Mouse (Mus musculus): ENCODE data around the gene Foxk2. TPM values are rescaled to one million over a fixed set of nuclear protein-coding genes. Genes with fewer than 3 reads are reported as not detected.
"Not testable (repeated sequence)": the region's sequence is repeated elsewhere in the genome, so short reads cannot be mapped to it uniquely, and the experiment has no call there.

The Foxk2 gene
- polyA plus RNA-seq, 2 experiments = 3.1 to 9.9 TPM

- no peaks in the 10 kb centered on the region for H3K27me3 ChIP-seq (ENCODE audit: control insufficient read depth, insufficient read depth, low read length)
- H3K4me3 ChIP-seq (ENCODE audit: insufficient read depth in 1 of 2, low read depth in 2 of 2, low read length in 2 of 2) = no peak overlapping the region
- ATAC-seq (ENCODE audit: insufficient read depth) (no peak), DNase-seq (ENCODE audit: low read depth in 3 of 3, low spot score in 3 of 3) (no peak)
- TF ChIP-seq EP300 (IDR thresholded peaks at IDR 0.05; ENCODE audit: low read depth) (no peak), CTCF (IDR thresholded peaks at IDR 0.05; ENCODE audit: low read depth) (no peak)
- H3K4me2 ChIP-seq (ENCODE audit: low read depth) = no peak overlapping the region
- 84% methylated on average over 9 of the region's 9 CpGs for WGBS (ENCODE audit: insufficient replicate concordance)
- peaks cover 33% of the 10 kb centered on the region for H3K36me3 ChIP-seq (replicated peaks; ENCODE audit: control insufficient read depth, insufficient read depth, low read depth)
- H3K4me1 ChIP-seq (replicated peaks; ENCODE audit: control insufficient read depth in 2 of 2, insufficient read depth in 2 of 2, low read length in 1 of 2) = no peaks in the 10 kb centered on the region
- H3K9me3 ChIP-seq (ENCODE audit: control insufficient read depth, low read length) = no peaks in the 10 kb centered on the region
- H3K9ac ChIP-seq (replicated peaks) = no peak overlapping the region
- no peak overlapping the region for H3K27ac ChIP-seq
These were observed 68.4 kb downstream of the Foxk2 start for GRCm38 (mm10) chr11:121328206-121328605.

GRCm38 (mm10) chr11:121328619-121329018 is 68.8 kb downstream of the Foxk2 start:
- H3K36me3 ChIP-seq (replicated peaks; ENCODE audit: control insufficient read depth, insufficient read depth, low read depth) = peaks cover 34% of the 10 kb centered on the region
- H3K4me3 ChIP-seq (ENCODE audit: insufficient read depth in 1 of 2, low read depth in 2 of 2, low read length in 2 of 2) = no peak overlapping the region
- no peaks in the 10 kb centered on the region for H3K9me3 ChIP-seq (ENCODE audit: control insufficient read depth, low read length)
- no peak overlapping the region for H3K27ac ChIP-seq
- no peak overlapping the region for H3K9ac ChIP-seq (replicated peaks)
- no peaks in the 10 kb centered on the region for H3K4me1 ChIP-seq (replicated peaks; ENCODE audit: control insufficient read depth in 2 of 2, insufficient read depth in 2 of 2, low read length in 1 of 2)
- H3K4me2 ChIP-seq (ENCODE audit: low read depth) = no peak overlapping the region
- DNase-seq (ENCODE audit: low read depth in 3 of 3, low spot score in 3 of 3) (no peak), ATAC-seq (ENCODE audit: insufficient read depth) (no peak)
- TF ChIP-seq CTCF (IDR thresholded peaks at IDR 0.05; ENCODE audit: low read depth) = no peak
- TF ChIP-seq EP300 (IDR thresholded peaks at IDR 0.05; ENCODE audit: low read depth) = no peak
- H3K27me3 ChIP-seq (ENCODE audit: control insufficient read depth, insufficient read depth, low read length) = no peaks in the 10 kb centered on the region

- H3K4me2 ChIP-seq (ENCODE audit: low read depth) = no peak overlapping the region
- no peaks in the 10 kb centered on the region for H3K4me1 ChIP-seq (replicated peaks; ENCODE audit: control insufficient read depth in 2 of 2, insufficient read depth in 2 of 2, low read length in 1 of 2)
- H3K9me3 ChIP-seq (ENCODE audit: control insufficient read depth, low read length) = no peaks in the 10 kb centered on the region
- ATAC-seq (ENCODE audit: insufficient read depth) (no peak), DNase-seq (ENCODE audit: low read depth in 3 of 3, low spot score in 3 of 3) (no peak)
- H3K36me3 ChIP-seq (replicated peaks; ENCODE audit: control insufficient read depth, insufficient read depth, low read depth) = peaks cover 61% of the 10 kb centered on the region
- no peaks in the 10 kb centered on the region for H3K27me3 ChIP-seq (ENCODE audit: control insufficient read depth, insufficient read depth, low read length)
- no peak overlapping the region for H3K9ac ChIP-seq (replicated peaks)
- TF ChIP-seq EP300 (IDR thresholded peaks at IDR 0.05; ENCODE audit: low read depth) = no peak
- no peak for TF ChIP-seq CTCF (IDR thresholded peaks at IDR 0.05; ENCODE audit: low read depth)
- 82% methylated on average over 3 of the region's 3 CpGs for WGBS (ENCODE audit: insufficient replicate concordance)
- no peak overlapping the region for H3K27ac ChIP-seq
- no peak overlapping the region for H3K4me3 ChIP-seq (ENCODE audit: insufficient read depth in 1 of 2, low read depth in 2 of 2, low read length in 2 of 2)
These were observed 71.9 kb downstream of the Foxk2 start for GRCm38 (mm10) chr11:121331641-121332040.

DNA sequence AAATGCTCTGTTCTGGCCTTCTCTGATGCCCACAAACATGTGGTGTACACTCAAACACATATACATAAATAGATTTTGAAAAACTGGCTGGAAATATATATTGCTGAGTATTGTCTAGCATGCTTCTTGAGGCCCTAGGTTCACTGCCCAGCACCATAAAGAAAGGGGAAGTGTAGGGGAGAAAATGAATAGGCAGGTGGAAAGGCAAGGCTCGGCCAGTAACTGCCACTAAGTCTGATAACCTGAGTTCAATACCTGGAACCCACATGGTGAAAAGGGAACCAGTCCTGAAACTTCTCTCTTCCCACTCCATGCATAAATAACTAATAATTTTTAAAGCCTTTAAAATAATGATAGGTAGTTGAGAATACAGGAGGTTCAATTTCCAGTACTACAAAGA is 79.9 kb downstream of the Foxk2 start:
- H3K9ac ChIP-seq (replicated peaks) = no peak overlapping the region
- H3K27me3 ChIP-seq (ENCODE audit: control insufficient read depth, insufficient read depth, low read length) = no peaks in the 10 kb centered on the region
- no peak for TF ChIP-seq EP300 (IDR thresholded peaks at IDR 0.05; ENCODE audit: low read depth)
- TF ChIP-seq CTCF (IDR thresholded peaks at IDR 0.05; ENCODE audit: low read depth) = no peak
- 42% methylated on average over 1 of the region's 1 CpGs for WGBS (ENCODE audit: insufficient replicate concordance)
- no peak overlapping the region for H3K27ac ChIP-seq
- H3K4me3 ChIP-seq (ENCODE audit: insufficient read depth in 1 of 2, low read depth in 2 of 2, low read length in 2 of 2) = no peak overlapping the region
- H3K4me2 ChIP-seq (ENCODE audit: low read depth) = no peak overlapping the region
- peaks cover 2 to 6% of the 10 kb centered on the region in 2 experiments; a peak in 3 of 4 replicates for H3K4me1 ChIP-seq (replicated peaks; ENCODE audit: control insufficient read depth in 2 of 2, insufficient read depth in 2 of 2, low read length in 1 of 2)
- DNase-seq (ENCODE audit: low read depth in 3 of 3, low spot score in 3 of 3) (no peak), ATAC-seq (ENCODE audit: insufficient read depth) (no peak)
- H3K9me3 ChIP-seq (ENCODE audit: control insufficient read depth, low read length) = no peaks in the 10 kb centered on the region
- peaks cover 25% of the 10 kb centered on the region for H3K36me3 ChIP-seq (replicated peaks; ENCODE audit: control insufficient read depth, insufficient read depth, low read depth)

GRCm38 (mm10) chr11:121340287-121340686 is 80.5 kb downstream of the Foxk2 start:
- Histone ChIP-seq H3K9me3 (ENCODE audit: control insufficient read depth, low read length) (no peaks in the 10 kb centered on the region), H3K36me3 (replicated peaks; ENCODE audit: control insufficient read depth, insufficient read depth, low read depth) (peaks cover 18% of the 10 kb centered on the region), H3K27ac (no peak overlapping the region), H3K9ac (replicated peaks) (no peak overlapping the region), H3K27me3 (ENCODE audit: control insufficient read depth, insufficient read depth, low read length) (no peaks in the 10 kb centered on the region), H3K4me2 (ENCODE audit: low read depth) (no peak overlapping the region), H3K4me1 (replicated peaks; ENCODE audit: control insufficient read depth in 2 of 2, insufficient read depth in 2 of 2, low read length in 1 of 2) (peaks cover 2 to 6% of the 10 kb centered on the region in 2 experiments; a peak in 3 of 4 replicates), H3K4me3 (ENCODE audit: insufficient read depth in 1 of 2, low read depth in 2 of 2, low read length in 2 of 2) (no peak overlapping the region)
- ATAC-seq (ENCODE audit: insufficient read depth) (no peak), DNase-seq (ENCODE audit: low read depth in 3 of 3, low spot score in 3 of 3) (no peak)
- TF ChIP-seq EP300 (IDR thresholded peaks at IDR 0.05; ENCODE audit: low read depth) (no peak), CTCF (IDR thresholded peaks at IDR 0.05; ENCODE audit: low read depth) (no peak)
- WGBS (ENCODE audit: insufficient replicate concordance) = 31% methylated on average over 1 of the region's 1 CpGs

DNA sequence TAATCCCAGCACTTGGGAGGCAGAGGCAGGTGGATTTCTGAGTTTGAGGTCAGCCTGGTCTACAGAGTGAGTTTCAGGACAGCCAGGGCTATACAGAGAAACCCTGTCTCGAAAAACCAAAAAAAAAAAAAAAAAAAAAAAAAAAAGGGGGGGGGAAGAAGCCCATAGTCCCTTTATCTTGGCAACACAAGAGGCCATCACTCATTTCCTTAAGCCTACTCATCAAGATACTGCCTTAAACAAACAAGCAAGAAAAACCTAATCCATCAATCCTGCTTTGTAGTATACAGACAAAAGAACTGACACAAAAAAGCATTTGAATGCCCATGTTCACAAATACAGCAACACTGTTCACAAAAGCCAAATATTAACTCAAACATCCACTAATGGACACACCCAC is 82.6 kb downstream of the Foxk2 start:
- H3K4me3 ChIP-seq (ENCODE audit: insufficient read depth in 1 of 2, low read depth in 2 of 2, low read length in 2 of 2); H3K27me3 ChIP-seq (ENCODE audit: control insufficient read depth, insufficient read depth, low read length); H3K36me3 ChIP-seq (replicated peaks; ENCODE audit: control insufficient read depth, insufficient read depth, low read depth); ATAC-seq (ENCODE audit: insufficient read depth); H3K9ac ChIP-seq (replicated peaks); H3K9me3 ChIP-seq (ENCODE audit: control insufficient read depth, low read length); H3K27ac ChIP-seq; H3K4me2 ChIP-seq (ENCODE audit: low read depth); DNase-seq (ENCODE audit: low read depth in 3 of 3, low spot score in 3 of 3); H3K4me1 ChIP-seq (replicated peaks; ENCODE audit: control insufficient read depth in 2 of 2, insufficient read depth in 2 of 2, low read length in 1 of 2): not testable (repeated sequence)
- no CpG with 5 or more reads among the region's 1 CpGs for WGBS (ENCODE audit: insufficient replicate concordance)
